Mouse (Mus musculus): ENCODE results near the gene Mdga2. TPM values are rescaled to one million over a fixed set of nuclear protein-coding genes. Genes with fewer than 3 reads are reported as not detected.

Mdga2 gene
- polyA plus RNA-seq, 1 experiment: 0.66 TPM

GRCm38 (mm10) chr12:67140131-67140530, 82.2 kb downstream of the Mdga2 start:
- WGBS: 86% methylated on average over 3 of the region's 3 CpGs
- Histone ChIP-seq H3K36me3 (ENCODE audit: control insufficient read depth, insufficient read depth, low read length) (no peaks in the 10 kb centered on the region), H3K27me3 (ENCODE audit: control insufficient read depth, insufficient read depth, low read length) (no peaks in the 10 kb centered on the region), H3K27ac (ENCODE audit: control insufficient read depth, insufficient read depth, low read length) (no peak overlapping the region), H3K4me3 (ENCODE audit: control insufficient read depth, insufficient read depth, low read length) (no peak overlapping the region), H3K4me1 (replicated peaks; ENCODE audit: control insufficient read depth, insufficient read depth, low read length) (no peaks in the 10 kb centered on the region)
- TF ChIP-seq POLR2A (IDR thresholded peaks at IDR 0.05; ENCODE audit: control insufficient read depth, extremely low read depth, insufficient read depth, low read length, poor library complexity) (no peak), CTCF (IDR thresholded peaks at IDR 0.05; ENCODE audit: borderline replicate concordance, control insufficient read depth, extremely low read depth, insufficient read depth, low read length, poor library complexity) (no peak)
- DNase-seq: no peak

GRCm38 (mm10) chr12:67127457-67127856, 94.9 kb downstream of the Mdga2 start:
- no peak overlapping the region for H3K4me3 ChIP-seq (ENCODE audit: control insufficient read depth, insufficient read depth, low read length)
- no peak for DNase-seq
- TF ChIP-seq POLR2A (IDR thresholded peaks at IDR 0.05; ENCODE audit: control insufficient read depth, extremely low read depth, insufficient read depth, low read length, poor library complexity) (no peak), CTCF (IDR thresholded peaks at IDR 0.05; ENCODE audit: borderline replicate concordance, control insufficient read depth, extremely low read depth, insufficient read depth, low read length, poor library complexity) (no peak)
- no peak overlapping the region for H3K27ac ChIP-seq (ENCODE audit: control insufficient read depth, insufficient read depth, low read length)
- no peaks in the 10 kb centered on the region for H3K4me1 ChIP-seq (replicated peaks; ENCODE audit: control insufficient read depth, insufficient read depth, low read length)
- H3K36me3 ChIP-seq (ENCODE audit: control insufficient read depth, insufficient read depth, low read length): no peaks in the 10 kb centered on the region
- no peaks in the 10 kb centered on the region for H3K27me3 ChIP-seq (ENCODE audit: control insufficient read depth, insufficient read depth, low read length)
- WGBS: 96% methylated on average over 2 of the region's 2 CpGs

GRCm38 (mm10) chr12:67123874-67124273, 98.5 kb downstream of the Mdga2 start:
- no peak for TF ChIP-seq POLR2A (IDR thresholded peaks at IDR 0.05; ENCODE audit: control insufficient read depth, extremely low read depth, insufficient read depth, low read length, poor library complexity)
- TF ChIP-seq CTCF (IDR thresholded peaks at IDR 0.05; ENCODE audit: borderline replicate concordance, control insufficient read depth, extremely low read depth, insufficient read depth, low read length, poor library complexity): no peak
- Histone ChIP-seq H3K4me1 (replicated peaks; ENCODE audit: control insufficient read depth, insufficient read depth, low read length) (no peaks in the 10 kb centered on the region), H3K4me3 (ENCODE audit: control insufficient read depth, insufficient read depth, low read length) (no peak overlapping the region), H3K27ac (ENCODE audit: control insufficient read depth, insufficient read depth, low read length) (no peak overlapping the region), H3K36me3 (ENCODE audit: control insufficient read depth, insufficient read depth, low read length) (no peaks in the 10 kb centered on the region), H3K27me3 (ENCODE audit: control insufficient read depth, insufficient read depth, low read length) (no peaks in the 10 kb centered on the region)
- no peak for DNase-seq
- 77% methylated on average over 3 of the region's 3 CpGs for WGBS

- no peak overlapping the region for H3K27ac ChIP-seq (ENCODE audit: control insufficient read depth, insufficient read depth, low read length)
- TF ChIP-seq CTCF (IDR thresholded peaks at IDR 0.05; ENCODE audit: borderline replicate concordance, control insufficient read depth, extremely low read depth, insufficient read depth, low read length, poor library complexity) (no peak), POLR2A (IDR thresholded peaks at IDR 0.05; ENCODE audit: control insufficient read depth, extremely low read depth, insufficient read depth, low read length, poor library complexity) (no peak)
- no peaks in the 10 kb centered on the region for H3K4me1 ChIP-seq (replicated peaks; ENCODE audit: control insufficient read depth, insufficient read depth, low read length)
- H3K36me3 ChIP-seq (ENCODE audit: control insufficient read depth, insufficient read depth, low read length): no peaks in the 10 kb centered on the region
- WGBS: 85% methylated on average over 6 of the region's 6 CpGs
- no peak overlapping the region for H3K4me3 ChIP-seq (ENCODE audit: control insufficient read depth, insufficient read depth, low read length)
- DNase-seq: no peak
- H3K27me3 ChIP-seq (ENCODE audit: control insufficient read depth, insufficient read depth, low read length): no peaks in the 10 kb centered on the region
Observed at GRCm38 (mm10) chr12:67118652-67119515, 103.5 kb downstream of the Mdga2 start.

GRCm38 (mm10) chr12:67104171-67104570, 118.2 kb downstream of the Mdga2 start:
- no peak overlapping the region for H3K27ac ChIP-seq (ENCODE audit: control insufficient read depth, insufficient read depth, low read length)
- H3K36me3 ChIP-seq (ENCODE audit: control insufficient read depth, insufficient read depth, low read length): no peaks in the 10 kb centered on the region
- no peak for DNase-seq
- no peaks in the 10 kb centered on the region for H3K4me1 ChIP-seq (replicated peaks; ENCODE audit: control insufficient read depth, insufficient read depth, low read length)
- TF ChIP-seq CTCF (IDR thresholded peaks at IDR 0.05; ENCODE audit: borderline replicate concordance, control insufficient read depth, extremely low read depth, insufficient read depth, low read length, poor library complexity) (no peak), POLR2A (IDR thresholded peaks at IDR 0.05; ENCODE audit: control insufficient read depth, extremely low read depth, insufficient read depth, low read length, poor library complexity) (no peak)
- 91% methylated on average over 3 of the region's 3 CpGs for WGBS
- no peaks in the 10 kb centered on the region for H3K27me3 ChIP-seq (ENCODE audit: control insufficient read depth, insufficient read depth, low read length)
- H3K4me3 ChIP-seq (ENCODE audit: control insufficient read depth, insufficient read depth, low read length): no peak overlapping the region

- Histone ChIP-seq H3K36me3 (ENCODE audit: control insufficient read depth, insufficient read depth, low read length) (no peaks in the 10 kb centered on the region), H3K27ac (ENCODE audit: control insufficient read depth, insufficient read depth, low read length) (no peak overlapping the region), H3K27me3 (ENCODE audit: control insufficient read depth, insufficient read depth, low read length) (no peaks in the 10 kb centered on the region), H3K4me1 (replicated peaks; ENCODE audit: control insufficient read depth, insufficient read depth, low read length) (no peaks in the 10 kb centered on the region), H3K4me3 (ENCODE audit: control insufficient read depth, insufficient read depth, low read length) (no peak overlapping the region)
- DNase-seq: no peak
- TF ChIP-seq POLR2A (IDR thresholded peaks at IDR 0.05; ENCODE audit: control insufficient read depth, extremely low read depth, insufficient read depth, low read length, poor library complexity) (no peak), CTCF (IDR thresholded peaks at IDR 0.05; ENCODE audit: borderline replicate concordance, control insufficient read depth, extremely low read depth, insufficient read depth, low read length, poor library complexity) (no peak)
Observed at GRCm38 (mm10) chr12:67094414-67094813, 127.9 kb downstream of the Mdga2 start.
